Mouse (Mus musculus): ENCODE data around the gene Lsg1.

Lsg1 gene

DNA sequence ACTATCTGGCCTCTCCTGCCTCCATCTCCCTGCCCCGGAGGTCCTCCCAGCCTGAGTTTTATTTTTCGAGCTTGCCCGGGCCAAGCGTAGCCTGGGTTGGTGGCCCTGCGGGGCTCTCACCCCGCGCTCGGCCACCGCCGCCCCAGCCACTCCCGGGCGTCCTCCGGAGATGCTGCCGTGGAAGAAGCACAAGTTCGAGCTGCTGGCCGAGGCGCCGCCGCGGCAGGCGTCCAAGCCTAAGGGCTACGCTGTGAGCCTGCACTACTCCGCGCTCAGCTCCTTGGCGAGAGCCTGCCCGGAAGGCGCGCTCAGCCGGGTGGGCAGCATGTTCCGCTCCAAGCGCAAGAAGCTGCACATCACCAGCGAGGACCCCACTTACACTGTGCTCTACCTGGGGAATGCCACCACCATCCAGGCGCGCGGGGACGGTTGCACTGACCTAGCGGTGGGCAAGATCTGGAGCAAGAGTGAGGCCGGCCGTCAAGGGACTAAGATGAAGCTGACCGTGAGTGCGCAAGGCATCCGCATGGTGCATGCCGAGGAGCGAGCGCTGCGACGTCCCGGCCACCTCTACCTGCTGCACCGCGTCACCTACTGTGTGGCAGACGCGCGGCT, 13.1 kb upstream of the Lsg1 start:
- DNase-seq = peak; percentile 49

DNA sequence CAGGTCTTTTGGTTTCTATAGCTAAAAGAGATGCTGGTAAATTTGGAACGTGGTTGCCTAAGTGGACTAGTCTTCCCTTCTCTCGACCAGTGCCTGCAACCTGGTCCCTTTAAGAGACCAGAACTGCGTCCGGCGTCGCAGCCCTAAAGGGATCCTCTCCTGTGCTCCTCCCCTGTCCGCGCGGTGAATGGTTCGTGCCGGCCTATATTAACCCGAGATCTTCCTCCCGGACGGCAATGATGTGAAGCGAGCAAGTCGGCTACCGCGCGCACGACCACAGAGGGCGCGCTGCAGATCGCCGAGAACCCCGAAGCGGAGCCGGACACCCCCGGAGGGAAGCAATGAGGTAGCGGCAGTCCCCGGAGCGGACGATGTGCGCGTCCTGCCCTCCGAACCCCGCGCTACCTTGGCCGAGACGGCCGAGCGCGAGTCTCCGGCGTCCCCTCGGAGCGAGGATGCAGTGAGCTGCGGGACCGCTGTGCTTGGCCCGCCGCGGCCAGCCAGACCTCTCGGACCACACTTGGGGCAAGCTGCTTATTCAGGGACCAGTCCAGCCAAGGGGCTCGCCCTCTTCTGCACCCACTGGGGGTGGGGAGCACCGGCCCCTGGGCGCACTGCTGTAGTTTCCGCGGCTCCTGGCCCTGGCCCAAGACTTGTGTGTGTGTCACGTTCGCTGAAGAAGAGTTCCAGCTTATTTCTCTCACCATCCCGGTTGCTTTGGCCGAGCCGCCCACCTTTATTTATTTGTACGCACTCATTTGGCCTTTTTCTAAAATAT, 12.3 kb upstream of the Lsg1 start, which contains the start of gene Fam43a:
Gene Fam43a (plus strand): TSS at position 233 of the 778 bp plus-strand sequence.
- peak; percentile 95 for DNase-seq

DNA sequence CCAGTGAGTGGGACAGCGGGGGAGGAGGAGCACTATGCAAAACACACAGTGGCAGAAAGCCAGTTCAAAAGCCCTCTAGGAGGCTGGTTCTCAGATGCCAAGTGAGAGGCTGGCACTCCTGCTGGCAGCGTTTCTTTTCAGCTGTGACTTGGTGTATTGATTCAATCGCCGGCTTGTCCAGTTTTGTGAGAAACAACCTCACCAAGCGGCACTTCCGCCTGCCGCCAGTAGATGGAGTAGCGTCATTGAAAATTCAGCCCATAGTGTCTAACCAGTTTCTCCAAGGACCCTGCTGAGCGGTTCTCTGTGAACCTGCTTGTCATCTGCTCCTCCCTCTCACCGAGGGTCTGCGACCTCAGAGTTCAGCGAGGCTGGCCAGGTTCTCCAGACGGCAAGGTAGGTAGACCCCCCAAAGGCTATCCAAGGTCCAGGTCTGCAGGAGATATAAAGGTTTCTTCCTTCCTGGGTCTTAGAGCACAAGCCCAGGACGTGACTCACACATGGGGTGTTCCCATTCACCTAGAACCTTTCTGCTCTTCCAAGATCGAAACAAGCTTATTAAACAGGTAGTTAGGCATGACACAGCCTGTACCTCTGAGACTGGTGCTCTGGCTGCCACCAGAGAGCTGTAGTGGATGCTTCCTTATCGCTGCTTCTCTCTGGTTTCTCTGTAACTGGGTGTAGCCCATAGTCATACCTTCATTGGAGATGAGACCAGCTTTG, 9.7 kb upstream of the Lsg1 start:
- DNase-seq = peak; percentile 95

DNA sequence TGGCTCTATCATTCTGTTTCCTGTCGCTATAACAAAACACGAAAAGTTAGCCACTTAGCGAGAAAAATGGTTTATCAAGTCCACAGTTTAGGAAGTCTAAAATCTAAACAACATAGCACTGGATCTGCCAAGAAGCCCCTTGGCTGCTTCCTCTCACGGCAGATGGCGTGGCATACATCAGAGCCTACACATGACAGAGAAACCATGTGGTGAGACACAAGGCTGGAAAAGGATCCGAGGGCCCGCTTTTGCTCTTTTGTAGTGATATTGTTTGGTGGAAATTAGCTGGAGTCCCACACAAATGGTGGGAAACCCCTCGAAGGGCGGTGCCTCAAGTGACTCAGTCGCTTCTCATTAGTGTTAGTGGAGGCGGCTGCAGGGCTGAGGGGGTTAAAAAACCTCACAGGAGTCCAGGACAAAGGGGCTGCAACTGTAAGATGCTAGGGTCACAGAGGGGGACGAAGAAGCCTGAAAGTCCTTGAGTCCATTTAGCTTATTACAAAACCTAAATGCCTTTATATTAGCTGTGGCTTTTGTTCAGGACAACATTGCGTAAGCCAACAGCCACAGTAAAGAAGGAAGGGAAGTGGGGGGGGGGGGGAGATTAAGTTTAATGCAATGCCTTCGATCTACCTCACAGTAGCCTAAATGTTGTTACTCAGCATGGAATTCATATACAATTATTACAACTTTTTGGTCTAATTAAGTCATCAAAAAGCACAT, 8.6 kb upstream of the Lsg1 start:
- no peak for DNase-seq

DNA sequence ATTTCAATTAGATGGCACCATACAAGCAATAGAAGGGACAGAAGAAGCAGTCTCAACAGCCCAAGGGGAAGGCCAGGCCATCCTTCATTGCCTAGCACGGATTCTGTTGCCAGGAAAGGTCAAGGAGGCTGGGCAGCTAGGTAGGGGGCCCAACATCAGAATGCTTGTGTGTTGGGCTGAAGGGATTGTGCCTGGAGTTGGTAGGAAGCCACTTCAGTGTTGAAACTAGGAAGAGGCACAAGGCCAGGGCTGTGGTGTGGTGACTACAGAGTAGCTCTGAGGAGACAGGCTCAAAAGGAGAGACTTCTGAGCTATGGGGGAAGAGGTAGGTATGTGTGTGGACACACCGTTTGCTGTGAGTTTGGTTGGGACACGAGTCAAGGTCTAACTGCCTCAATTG, 8.0 kb upstream of the Lsg1 start:
- no peak for DNase-seq

DNA sequence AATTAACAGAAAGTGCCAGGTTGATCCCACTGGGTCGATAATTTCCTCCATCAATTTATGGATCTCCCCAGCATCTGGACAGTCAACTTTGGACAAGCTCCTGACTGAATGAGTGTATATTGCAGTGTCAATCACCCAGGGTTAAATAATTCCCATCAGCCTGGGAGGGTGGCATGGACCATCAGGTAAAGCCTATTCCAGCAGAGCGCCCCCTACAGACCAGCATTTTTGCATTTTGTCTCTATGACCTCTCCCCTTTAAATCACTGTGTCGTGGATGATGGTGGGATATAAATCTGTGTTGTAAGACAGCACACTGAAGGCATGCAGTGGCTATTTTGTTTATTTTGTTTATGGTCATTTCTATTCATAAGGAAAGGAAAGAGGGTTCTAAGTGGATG, 4.6 kb upstream of the Lsg1 start:
- DNase-seq = no peak

GRCm38 (mm10) chr16:30590264-30591209, 3.1 kb upstream of the Lsg1 start:
- DNase-seq = no peak

DNA sequence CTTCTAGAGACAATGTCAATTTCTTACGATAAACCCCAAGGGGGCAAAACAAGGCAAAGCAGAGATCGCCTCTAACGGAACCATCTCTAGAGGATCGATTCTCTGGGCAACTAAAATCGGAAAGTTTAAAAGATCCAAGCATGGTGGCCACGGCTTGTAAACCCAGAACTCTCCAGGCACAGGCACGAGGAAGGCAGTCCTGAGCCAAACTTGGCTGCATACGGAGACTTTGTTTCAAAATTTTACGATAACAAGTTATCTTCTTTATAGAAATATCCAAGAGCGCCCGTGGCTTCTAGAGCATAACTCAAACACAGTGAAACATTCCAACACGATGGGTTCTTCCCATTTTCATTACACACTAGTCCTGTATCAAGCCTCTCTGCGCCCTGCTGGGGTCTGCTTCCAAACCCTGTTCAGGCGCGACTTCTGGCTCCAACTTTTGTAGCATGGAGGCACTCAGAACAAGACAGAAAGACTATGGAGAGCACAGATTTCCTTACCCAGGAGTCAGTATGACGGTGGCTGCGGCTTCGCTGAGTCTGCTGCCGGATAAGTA, 378 bp downstream of the Lsg1 start:
- no peak for DNase-seq

DNA sequence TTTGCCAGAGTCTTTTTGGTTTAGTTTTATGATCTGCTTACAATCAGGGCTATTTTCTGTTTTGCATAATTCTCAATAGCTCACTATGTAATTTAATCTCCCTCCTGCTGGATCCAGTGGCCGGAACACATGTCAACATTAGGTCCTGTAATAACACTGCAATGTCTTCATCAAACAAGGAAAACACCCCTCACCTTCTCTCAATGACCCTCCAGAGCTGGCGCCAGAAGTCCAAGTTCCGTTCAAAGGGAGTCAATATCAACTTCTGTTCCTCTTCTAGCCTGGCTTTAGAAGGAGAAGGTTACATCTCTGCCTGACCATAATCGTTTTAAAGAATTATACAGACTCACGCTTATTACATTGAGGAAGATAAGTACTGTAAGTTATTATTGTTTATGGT, 6.6 kb downstream of the Lsg1 start:
- DNase-seq = no peak

GRCm38 (mm10) chr16:30576392-30576791, 11.0 kb downstream of the Lsg1 start:
- DNase-seq = no peak

- DNase-seq = no peak
These were observed 11.6 kb downstream of the Lsg1 start for GRCm38 (mm10) chr16:30575815-30576214.

DNA sequence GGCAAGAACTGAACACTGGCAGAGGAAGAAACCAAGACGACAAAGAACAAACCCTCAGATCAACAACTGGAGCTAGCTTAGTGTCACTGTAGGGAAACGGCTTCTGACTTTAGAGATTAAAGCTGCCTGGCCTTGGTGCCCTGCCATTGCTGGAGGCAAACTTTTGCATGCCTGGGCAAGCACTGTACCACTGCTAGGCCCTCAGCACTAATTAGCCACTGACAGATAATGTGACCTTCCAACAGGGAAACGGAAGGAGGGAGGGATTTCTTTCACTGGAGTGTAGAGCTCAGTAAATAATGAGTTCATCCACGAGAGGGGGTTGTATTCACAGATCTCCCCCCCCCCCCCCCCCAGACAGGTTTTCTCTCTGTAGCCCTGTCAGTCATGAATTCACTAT, 15.2 kb downstream of the Lsg1 start:
- DNase-seq = no peak

DNA sequence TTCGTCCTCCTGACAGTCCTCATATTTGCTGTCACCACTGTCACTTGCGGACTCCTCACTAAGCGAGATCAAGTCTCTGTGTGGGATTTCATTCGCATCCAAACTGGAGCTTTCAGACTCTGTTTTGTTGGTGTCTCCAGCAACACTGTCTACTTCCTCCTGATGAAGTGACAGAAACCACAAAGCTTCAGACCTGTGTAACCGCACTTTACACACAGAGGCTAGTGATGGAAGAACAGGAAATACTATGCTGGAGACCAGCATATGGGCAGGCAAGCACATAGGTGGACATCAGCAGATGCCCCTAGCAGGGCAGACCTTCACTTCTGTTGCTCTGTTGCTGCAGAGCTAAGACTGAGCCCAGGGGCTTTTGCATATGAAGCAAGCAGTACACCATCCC, 16.0 kb downstream of the Lsg1 start:
- DNase-seq = no peak

DNA sequence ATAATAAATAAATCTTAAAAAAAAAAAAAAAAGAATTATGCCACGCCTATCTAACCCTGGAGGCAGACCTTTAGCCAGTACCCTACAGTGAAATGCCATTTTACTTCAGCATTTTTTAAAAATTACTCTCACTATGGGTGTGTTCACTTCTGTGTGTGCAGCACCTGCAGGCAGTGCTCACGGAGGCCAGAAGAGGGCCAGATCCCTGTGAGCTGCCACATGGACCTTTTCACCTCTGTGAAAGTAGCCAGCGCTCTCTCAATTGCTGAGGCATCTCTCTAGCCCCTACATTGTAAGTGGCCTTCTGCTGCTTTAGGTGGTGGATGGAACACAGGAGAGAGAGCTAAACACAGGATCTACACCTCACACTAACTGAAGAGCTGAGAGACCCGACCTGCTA, 17.2 kb downstream of the Lsg1 start:
- no peak for DNase-seq

DNA sequence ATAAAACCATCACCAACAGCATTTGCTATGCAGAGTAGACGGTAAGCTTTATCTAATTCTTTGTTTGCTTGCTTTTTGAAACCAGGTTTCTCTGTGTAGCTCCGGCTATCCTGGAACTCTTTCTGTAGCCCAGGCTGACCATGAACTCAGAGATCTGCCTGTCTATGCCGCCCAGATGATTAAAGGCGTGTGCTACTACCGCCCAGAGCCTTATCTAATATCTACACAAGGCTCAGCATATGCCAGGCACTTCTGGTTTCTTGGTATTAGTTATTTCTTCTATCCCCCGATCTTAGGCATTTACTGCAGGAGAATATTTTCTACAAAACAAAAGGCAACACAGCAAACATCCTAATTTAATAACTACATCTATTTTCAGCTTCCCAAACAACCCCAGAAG, 21.8 kb downstream of the Lsg1 start:
- no peak for DNase-seq

- no peak for DNase-seq
These were observed 26.8 kb downstream of the Lsg1 start for GRCm38 (mm10) chr16:30560601-30561000.

- no peak for DNase-seq
These were observed 27.9 kb downstream of the Lsg1 start for GRCm38 (mm10) chr16:30559312-30559992.

- no peak for DNase-seq
These were observed 33.3 kb downstream of the Lsg1 start for GRCm38 (mm10) chr16:30554109-30554508.

GRCm38 (mm10) chr16:30552621-30553338, 34.6 kb downstream of the Lsg1 start:
- peak; percentile 84 for DNase-seq

GRCm38 (mm10) chr16:30550748-30551192, 36.6 kb downstream of the Lsg1 start, which contains the start of gene Tmem44:
TSS of gene Tmem44 (minus strand) at chr16:30550842.
- no peak for DNase-seq
